Mouse (Mus musculus) regulatory T cell (primary cell): ENCODE results near the gene Cuedc2.

Experiments used
- in situ Hi-C: fragments of 300-600 bp; cut with MboI, MseI; formaldehyde crosslinking; loops from one replicate; pipeline ENCODE4 v1.15.1; 2025; ENCODE audit warnings: high pct_unique_total_duplicates

Gene Cuedc2

DNA sequence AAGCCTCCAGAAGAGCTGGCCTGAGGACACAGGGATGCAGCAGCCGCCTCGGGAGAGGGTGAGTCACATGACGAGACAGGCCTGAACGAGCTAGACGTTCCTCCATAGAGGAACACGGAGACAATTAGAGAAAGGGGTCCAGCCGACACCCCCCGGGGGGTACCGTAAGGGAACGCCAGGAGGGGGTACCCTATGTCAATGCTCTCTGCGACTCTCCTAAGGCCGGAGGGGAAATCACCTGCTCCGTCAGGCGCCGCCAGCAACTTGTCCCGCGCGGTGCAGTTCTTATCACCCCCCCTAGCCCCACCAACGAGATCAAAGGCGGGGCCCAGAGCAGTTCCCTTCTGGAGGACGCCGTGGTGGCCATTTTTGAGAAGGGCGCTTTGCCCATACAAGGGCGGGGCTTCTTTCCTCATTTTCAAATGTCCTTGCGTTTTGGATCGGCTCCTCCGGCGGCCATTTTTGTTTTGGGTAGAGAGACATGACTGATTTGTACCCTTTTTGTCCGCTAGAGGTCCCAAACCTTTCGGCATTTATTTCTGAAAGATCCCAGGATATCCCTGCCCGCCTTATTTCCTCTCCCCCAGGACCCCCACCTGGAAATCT lies at the start of gene Cuedc2:
Gene Cuedc2 (minus strand): TSS at position 372 of the 606 bp plus-strand sequence.
- in situ Hi-C loops = no loop called here

GRCm38 (mm10) chr19:46382275-46382674 lies 43.8 kb upstream of the Cuedc2 start:
- in situ Hi-C loops = no loop called here

DNA sequence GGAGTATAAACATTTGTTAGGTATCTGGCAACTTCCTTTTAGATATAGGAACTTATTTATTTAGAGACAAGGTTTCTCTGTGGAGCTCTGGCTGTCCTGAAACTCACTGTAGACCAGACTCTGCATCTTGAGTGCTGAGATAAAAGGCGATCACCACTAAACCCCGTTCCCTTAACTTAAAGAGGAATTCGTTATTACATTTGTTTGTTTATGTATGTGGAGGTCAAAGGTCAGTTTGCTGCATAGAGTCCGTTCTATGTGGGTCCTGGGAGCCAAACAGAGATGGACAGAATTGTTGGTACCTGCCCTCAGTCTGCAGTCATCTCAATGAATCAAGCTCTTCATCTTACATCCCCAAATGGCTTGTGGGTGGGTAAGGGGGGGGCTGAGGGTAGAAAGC lies 37.4 kb upstream of the Cuedc2 start:
- in situ Hi-C loops = no loop called here

GRCm38 (mm10) chr19:46375489-46375888 lies 37.0 kb upstream of the Cuedc2 start:
- in situ Hi-C loops = no loop called here

DNA sequence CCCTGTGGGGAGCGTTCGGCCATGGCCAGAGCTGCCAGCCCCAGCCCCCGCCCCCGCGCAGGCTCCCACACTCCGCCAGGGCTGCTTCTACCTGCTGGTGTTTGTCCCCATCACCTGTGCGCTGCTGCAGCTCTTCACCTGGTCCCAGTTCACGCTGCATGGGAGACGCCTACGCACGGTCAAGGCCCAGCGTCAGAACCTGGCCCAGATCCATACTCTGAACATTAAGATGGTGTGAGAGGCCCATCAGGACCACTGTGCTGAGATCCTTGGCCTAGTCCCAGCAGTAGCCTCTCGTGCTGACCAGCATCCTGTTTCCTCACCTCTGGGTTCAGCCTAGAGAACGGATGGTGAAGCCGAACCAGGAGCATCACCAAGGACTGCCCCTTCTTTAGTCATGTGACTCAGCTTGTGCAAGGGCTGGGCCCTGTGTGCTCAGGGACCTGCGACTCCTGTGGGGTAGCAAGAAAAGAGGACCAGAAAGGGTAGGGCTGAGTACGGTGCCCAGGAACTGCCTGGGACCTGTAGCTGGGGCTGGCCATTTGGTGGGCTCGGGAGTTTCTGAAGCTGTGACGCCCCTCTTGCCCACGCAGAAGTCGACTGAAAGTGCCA lies 36.1 kb upstream of the Cuedc2 start:
- in situ Hi-C loops = no loop called here

- in situ Hi-C loops = no loop called here
These were observed 30.7 kb upstream of the Cuedc2 start for GRCm38 (mm10) chr19:46369204-46369603.

DNA sequence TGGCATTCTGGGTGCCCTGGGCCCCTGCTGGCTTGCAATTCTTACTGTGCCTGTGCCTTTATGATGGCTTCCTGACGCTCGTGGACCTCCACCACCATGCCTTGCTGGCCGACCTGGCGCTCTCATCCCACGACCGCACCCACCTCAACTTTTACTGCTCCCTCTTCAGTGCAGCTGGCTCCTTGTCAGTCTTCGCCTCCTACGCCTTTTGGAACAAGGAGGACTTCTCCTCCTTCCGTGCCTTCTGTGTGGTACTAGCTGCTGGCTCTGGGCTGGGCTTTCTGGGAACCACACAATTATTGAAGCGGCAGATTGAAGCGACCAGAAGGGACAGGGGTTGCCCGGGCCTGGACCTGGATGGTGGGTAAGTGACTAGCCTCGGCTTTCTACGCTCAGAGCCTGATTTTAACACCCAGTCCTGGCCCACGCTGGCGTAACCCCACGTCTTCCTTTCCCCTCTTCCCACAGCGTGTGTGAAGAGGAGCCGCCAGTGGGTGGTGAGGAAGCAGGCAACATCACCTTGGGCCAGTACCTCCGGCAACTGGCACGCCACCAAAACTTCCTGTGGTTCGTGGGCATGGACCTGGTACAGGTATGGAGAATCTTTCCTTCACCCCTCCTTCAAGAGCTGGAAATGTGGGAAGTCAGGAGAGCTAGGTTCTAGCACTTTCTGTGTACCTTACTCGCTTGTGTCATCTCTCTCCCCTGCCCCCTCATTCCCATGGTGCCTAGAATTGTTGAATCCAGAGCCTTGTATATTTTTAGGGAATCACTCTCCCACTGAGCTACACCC lies 29.5 kb upstream of the Cuedc2 start:
- in situ Hi-C loops = no loop called here

DNA sequence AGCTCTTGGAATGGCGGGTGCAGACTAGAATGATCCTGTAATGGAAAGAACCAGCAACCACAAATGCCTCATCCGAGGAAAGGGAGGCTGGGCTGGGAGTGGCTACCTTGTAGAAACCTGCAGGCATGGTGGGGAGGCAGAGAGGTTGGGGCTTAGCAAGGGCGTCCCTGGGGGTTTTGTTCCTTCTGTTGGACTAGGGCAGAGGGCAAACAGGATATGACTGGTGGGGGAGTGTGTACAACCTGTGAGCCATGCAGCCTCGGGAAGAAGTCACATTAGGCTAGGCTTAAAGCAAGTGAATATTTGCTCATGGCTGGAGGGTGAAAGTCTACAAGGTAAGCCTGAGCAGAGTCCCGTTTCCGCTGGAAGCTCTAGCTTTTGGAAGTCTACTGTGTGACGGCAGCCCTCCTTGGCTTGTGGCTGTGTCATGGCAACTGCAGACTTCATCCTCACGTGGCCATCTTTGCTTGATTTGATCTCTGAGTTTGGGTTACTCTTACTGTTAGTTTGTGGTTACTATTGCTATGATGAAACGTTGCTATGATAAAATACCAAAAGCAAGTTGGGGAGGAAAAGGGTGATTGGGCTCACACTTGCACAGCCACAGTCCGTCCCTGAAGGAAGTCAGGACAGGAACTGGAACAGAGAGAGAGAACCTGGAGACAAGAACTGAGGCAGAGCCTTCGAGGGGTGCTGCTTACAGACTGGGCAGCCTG lies 24.9 kb upstream of the Cuedc2 start:
- in situ Hi-C loops = no loop called here

DNA sequence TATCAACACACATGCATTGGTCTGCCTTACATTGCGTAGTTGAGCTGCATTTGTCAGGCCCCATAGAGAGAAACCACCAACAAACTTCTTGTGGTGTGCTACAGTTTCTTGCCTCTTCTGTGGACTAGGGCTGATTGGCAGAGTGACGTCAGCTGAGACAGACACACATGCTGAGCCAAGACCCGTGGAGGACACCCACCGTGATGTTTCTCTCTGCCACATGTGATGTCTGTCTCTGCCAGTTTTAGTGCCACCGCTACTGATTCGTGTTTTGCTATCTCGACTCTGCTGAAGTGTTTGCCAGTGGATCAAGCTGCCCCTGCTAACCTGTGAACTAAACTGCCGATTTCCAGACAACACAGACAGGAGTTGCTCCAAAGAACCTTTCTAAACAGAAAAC lies 23.6 kb upstream of the Cuedc2 start:
- in situ Hi-C loops = no loop called here

DNA sequence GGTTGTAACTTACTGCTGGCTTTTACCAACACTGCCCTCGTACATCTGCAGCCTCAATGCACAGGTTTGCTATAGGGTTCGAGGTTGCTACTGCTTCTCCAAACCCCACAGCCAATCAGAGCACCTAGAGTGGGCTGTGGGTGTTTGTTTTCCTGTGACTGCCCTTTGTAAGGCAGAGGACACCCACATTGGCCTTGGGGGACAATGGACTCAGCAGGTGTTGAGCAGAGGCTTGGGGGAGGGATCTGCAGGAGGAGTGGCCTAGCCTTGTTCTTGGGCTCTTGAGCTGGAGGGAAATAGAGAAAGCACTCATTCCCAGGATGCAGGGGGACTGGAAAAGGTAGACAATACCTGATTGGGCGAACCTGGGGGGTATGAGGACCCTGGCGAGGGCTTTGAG lies 19.9 kb upstream of the Cuedc2 start:
- in situ Hi-C loops = no loop called here

- in situ Hi-C loops = no loop called here
These were observed 19.1 kb upstream of the Cuedc2 start for GRCm38 (mm10) chr19:46357344-46358280.

DNA sequence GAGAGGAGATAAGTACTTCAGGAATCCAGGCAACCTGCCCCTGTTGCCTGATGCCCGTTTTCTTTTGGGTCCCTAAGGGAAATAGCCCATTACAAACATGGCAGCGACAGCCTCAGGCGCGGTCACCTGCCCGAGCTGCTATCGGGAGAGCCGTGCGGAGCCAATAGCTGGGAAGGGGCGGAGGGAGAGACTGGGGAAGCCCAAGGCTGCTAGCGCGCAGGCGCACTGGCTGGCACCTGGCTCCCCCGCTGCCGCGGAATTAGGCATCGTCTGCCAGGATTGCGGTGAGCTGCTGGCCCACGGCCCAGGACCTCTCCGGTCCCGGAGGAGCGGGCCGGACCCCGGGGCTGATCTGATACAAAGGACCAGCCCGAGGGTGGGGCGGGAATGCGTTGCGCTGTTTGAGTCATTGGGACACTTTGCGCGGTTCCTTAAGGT lies 18.2 kb upstream of the Cuedc2 start:
- in situ Hi-C loops = no loop called here

DNA sequence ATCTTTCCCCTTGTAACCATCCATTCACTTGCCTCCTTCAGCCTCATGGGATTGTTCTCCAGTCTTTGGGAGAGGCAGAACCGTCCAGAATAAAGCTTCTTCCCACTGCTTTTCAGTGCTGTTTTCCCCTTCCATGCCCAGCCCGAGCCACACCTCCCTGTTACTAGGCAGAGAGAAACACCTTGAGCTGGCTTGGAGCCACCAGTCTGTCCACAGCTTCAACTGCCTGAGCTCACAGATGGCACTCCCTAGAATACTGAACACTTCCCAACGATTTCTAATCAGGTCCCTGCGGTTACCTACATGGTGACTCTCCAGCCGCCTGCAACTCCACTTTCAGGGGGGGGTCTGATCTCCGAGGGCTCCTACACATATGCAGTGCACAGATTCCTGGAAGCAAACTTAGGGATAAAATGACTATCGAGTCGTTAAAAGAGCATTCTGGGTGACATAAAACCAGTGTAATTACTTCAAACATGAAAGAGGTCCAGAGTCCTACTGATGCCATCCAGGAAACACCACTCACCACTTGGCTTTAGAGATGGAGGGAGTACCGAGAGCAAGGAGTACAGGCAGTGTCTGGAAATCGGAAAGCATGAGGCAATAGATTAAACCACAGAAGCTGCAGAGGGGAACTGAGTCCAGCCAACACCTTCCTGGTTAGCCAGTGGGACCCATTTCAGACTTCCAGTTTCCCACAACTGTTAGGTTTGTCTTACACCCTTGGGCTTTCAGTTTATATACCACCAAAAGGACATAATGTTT lies 11.8 kb upstream of the Cuedc2 start, which contains the start of gene 2310034G01Rik:
Gene 2310034G01Rik (minus strand): TSS at position 135 of the 765 bp plus-strand sequence.
- in situ Hi-C loops = no loop called here

- in situ Hi-C loops = loop anchor here (10.0 kb wide), 1 partner anchor 215 kb away; the partner anchor contains the start of gene Elovl3
These were observed 11.0 kb upstream of the Cuedc2 start for GRCm38 (mm10) chr19:46349550-46349949.

- in situ Hi-C loops = loop anchor here (10.0 kb wide), 1 partner anchor 214 kb away; the partner anchor contains the start of gene Elovl3
These were observed 10.4 kb upstream of the Cuedc2 start for GRCm38 (mm10) chr19:46348761-46349458.

GRCm38 (mm10) chr19:46347936-46348668 lies 9.6 kb upstream of the Cuedc2 start:
- in situ Hi-C loops = loop anchor here (10.0 kb wide), 1 partner anchor 213 kb away; the partner anchor contains the start of gene Elovl3

- in situ Hi-C loops = loop anchor here (10.0 kb wide), 1 partner anchor 212 kb away; the partner anchor contains the start of gene Elovl3
These were observed 8.6 kb upstream of the Cuedc2 start for GRCm38 (mm10) chr19:46347146-46347545.

- in situ Hi-C loops = loop anchor here (10.0 kb wide), 1 partner anchor 210 kb away; the partner anchor contains the start of gene Elovl3
These were observed 6.4 kb upstream of the Cuedc2 start for GRCm38 (mm10) chr19:46344710-46345419.
